Mouse (Mus musculus): ENCODE data around the gene Mpp3. TPM values are rescaled to one million over a fixed set of nuclear protein-coding genes. Genes with fewer than 3 reads are reported as not detected.
A peak's percentile ranks its signal among the peaks of the same experiment; 100 is the strongest.

Gene Mpp3
- 3.5 and 4.2 TPM in 2 replicates for polyA plus RNA-seq (2015; fragmentation: Nextera tagmentation; extraction: Ambion mirVana)

DNA sequence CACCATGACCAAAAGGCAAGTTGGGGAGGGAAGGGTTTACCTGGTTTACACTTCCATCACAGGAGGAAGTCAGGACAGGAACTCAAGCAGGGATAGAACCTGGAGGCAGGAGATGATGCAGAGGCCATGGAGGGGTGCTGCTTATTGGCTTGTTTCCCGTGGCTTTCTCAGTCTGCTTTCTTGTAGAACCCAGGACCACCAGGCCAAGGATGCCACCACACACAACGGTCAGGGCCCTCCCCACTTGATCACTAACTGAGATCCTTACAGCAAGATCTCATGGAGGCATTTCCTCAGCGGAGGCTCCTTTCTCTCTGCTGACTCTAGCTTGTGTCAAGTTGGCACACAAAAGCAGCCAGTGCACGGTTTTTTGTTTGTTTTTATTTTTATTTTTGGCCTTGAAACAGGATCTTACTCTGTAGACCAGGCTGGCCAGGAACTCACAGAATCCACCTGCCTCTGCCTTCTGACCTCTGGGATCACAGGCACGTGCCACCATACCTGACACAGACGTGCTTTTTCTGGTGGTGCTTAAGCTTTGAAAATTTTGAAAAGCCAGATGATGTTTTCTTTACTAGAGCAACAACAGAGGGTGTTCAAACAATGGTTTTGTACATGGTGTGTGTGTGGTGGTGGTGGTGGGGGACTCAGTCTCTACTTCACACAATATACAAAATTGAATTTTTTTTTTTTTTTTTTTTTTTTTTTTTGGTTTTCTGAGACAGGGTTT is at the start of gene Mpp3:
Mpp3 (minus strand) TSS at position 375 of the 730 bp plus-strand sequence.
- 74% methylated on average over 6 of the region's 6 CpGs for WGBS
- H3K4me3 ChIP-seq (replicated peaks; ENCODE audit: low read depth, low read length), result peak within 1 kb of the TSS; percentile 64; the same call in 1 of the 2 replicates
- H3K4me2 ChIP-seq (ENCODE audit: low read length), result peak within 1 kb of the TSS; percentile 80
- H3K27ac ChIP-seq, result no peak within 1 kb of the TSS; the same call in 1 of the 2 replicates
- no peak within 1 kb of the TSS; the same call in 1 of the 2 replicates for H3K9ac ChIP-seq (ENCODE audit: low read depth, low read length)
- H3K36me3 ChIP-seq (ENCODE audit: insufficient read depth, low read length), result no peaks in the 10 kb centered on the region
- no peak for DNase-seq (ENCODE audit: low spot score)
- ATAC-seq (replicated peaks; ENCODE audit: low FRiP score, low read depth), result no peak
- no peak for TF ChIP-seq CTCF (IDR thresholded peaks at IDR 0.05; ENCODE audit: low read depth)
- H3K9me3 ChIP-seq (replicated peaks; ENCODE audit: low read length), result no peaks in the 10 kb centered on the region
- H3K4me1 ChIP-seq (replicated peaks; ENCODE audit: insufficient read depth, low read length), result 0 out of 2 replicates have a peak, but pooled peaks cover 4% of the 10 kb centered on the region
- H3K27me3 ChIP-seq (ENCODE audit: insufficient read depth, low read length), result no peaks in the 10 kb centered on the region

DNA sequence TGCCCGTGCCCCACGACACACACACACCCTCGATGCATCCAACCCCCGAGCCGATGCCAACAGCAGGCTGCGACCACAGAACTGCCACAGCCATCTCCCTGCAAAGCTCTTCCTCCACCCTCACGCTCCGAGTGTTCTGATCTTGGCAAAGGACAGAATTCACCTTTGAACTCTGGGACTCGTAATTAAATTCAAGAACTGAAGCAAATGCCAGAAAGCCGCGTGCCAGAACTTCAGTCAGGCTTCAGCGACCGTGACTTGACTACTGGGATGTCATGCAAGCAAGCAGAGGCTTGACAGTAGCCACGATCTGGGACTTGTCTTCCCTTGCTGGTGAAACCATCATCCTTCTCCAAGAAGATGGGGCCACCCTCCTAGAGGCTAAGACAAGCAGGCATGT is 45.5 kb upstream of the Mpp3 start:
- DNase-seq (ENCODE audit: low spot score), result no peak
- ATAC-seq (replicated peaks; ENCODE audit: low FRiP score, low read depth), result no peak

DNA sequence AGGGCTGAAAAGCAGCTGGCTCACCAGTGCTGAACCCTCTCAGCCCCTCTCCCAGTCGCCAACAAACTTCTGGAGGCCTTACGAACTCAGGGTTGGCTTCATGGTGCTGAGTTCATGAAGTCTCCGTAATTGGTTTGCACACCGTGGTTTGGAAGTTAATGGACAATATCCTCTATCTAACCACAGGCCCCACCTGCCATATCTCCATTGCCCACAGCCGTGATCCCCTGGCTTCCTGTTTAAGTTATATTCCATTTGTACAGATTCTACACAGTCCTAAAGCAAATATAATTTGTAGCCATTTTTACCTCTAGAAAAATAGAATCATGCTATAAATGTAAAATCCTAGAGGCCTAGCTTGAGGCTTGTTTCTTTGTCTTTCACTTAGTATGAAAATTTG is 44.5 kb upstream of the Mpp3 start:
- no peaks in the 10 kb centered on the region for H3K9me3 ChIP-seq (replicated peaks; ENCODE audit: low read length)
- no peak overlapping the region for H3K9ac ChIP-seq (ENCODE audit: low read depth, low read length)
- 84% methylated on average over 5 of the region's 5 CpGs for WGBS
- no peaks in the 10 kb centered on the region; the same call in 1 of the 2 replicates for H3K4me1 ChIP-seq (replicated peaks; ENCODE audit: insufficient read depth, low read length)
- H3K4me3 ChIP-seq (replicated peaks; ENCODE audit: low read depth, low read length), result no peak overlapping the region
- DNase-seq (ENCODE audit: low spot score), result no peak
- TF ChIP-seq CTCF (IDR thresholded peaks at IDR 0.05; ENCODE audit: low read depth), result no peak
- peaks cover 5% of the 10 kb centered on the region; the same call in 1 of the 2 replicates for H3K27me3 ChIP-seq (ENCODE audit: insufficient read depth, low read length)
- no peak for ATAC-seq (replicated peaks; ENCODE audit: low FRiP score, low read depth)
- no peak overlapping the region for H3K4me2 ChIP-seq (ENCODE audit: low read length)
- H3K27ac ChIP-seq, result no peak overlapping the region
- H3K36me3 ChIP-seq (ENCODE audit: insufficient read depth, low read length), result no peaks in the 10 kb centered on the region

More for the DNA sequence above, 45.5 kb upstream of the Mpp3 start:
- H3K9ac ChIP-seq (ENCODE audit: low read depth, low read length), result no peak overlapping the region
- H3K4me2 ChIP-seq (ENCODE audit: low read length), result no peak overlapping the region
- no peak overlapping the region for H3K27ac ChIP-seq
- TF ChIP-seq CTCF (IDR thresholded peaks at IDR 0.05; ENCODE audit: low read depth), result no peak
- no peaks in the 10 kb centered on the region for H3K9me3 ChIP-seq (replicated peaks; ENCODE audit: low read length)
- no peaks in the 10 kb centered on the region for H3K36me3 ChIP-seq (ENCODE audit: insufficient read depth, low read length)
- 56% methylated on average over 14 of the region's 14 CpGs for WGBS
- peaks cover 5% of the 10 kb centered on the region; the same call in 1 of the 2 replicates for H3K27me3 ChIP-seq (ENCODE audit: insufficient read depth, low read length)
- H3K4me1 ChIP-seq (replicated peaks; ENCODE audit: insufficient read depth, low read length), result no peaks in the 10 kb centered on the region; the same call in 1 of the 2 replicates
- no peak overlapping the region for H3K4me3 ChIP-seq (replicated peaks; ENCODE audit: low read depth, low read length)

GRCm38 (mm10) chr11:102070426-102070825 is 42.2 kb upstream of the Mpp3 start:
- Histone ChIP-seq H3K9me3 (replicated peaks; ENCODE audit: low read length) (no peaks in the 10 kb centered on the region), H3K27me3 (ENCODE audit: insufficient read depth, low read length) (peaks cover 5% of the 10 kb centered on the region; the same call in 1 of the 2 replicates), H3K36me3 (ENCODE audit: insufficient read depth, low read length) (no peaks in the 10 kb centered on the region), H3K4me1 (replicated peaks; ENCODE audit: insufficient read depth, low read length) (peaks cover 3% of the 10 kb centered on the region; the same call in 1 of the 2 replicates), H3K4me3 (replicated peaks; ENCODE audit: low read depth, low read length) (no peak overlapping the region), H3K9ac (ENCODE audit: low read depth, low read length) (no peak overlapping the region), H3K4me2 (ENCODE audit: low read length) (0 out of 2 replicates have a peak overlapping the region, but pooled peaks have one; percentile 3), H3K27ac (no peak overlapping the region)
- DNase-seq (ENCODE audit: low spot score) (no peak), ATAC-seq (replicated peaks; ENCODE audit: low FRiP score, low read depth) (no peak)
- TF ChIP-seq CTCF (IDR thresholded peaks at IDR 0.05; ENCODE audit: low read depth), result no peak
- WGBS, result 3% methylated on average over 13 of the region's 13 CpGs

GRCm38 (mm10) chr11:102069633-102070032 is 41.4 kb upstream of the Mpp3 start:
- WGBS, result 48% methylated on average over 11 of the region's 11 CpGs
- Histone ChIP-seq H3K36me3 (ENCODE audit: insufficient read depth, low read length) (no peaks in the 10 kb centered on the region), H3K9ac (ENCODE audit: low read depth, low read length) (no peak overlapping the region), H3K27me3 (ENCODE audit: insufficient read depth, low read length) (peaks cover 5% of the 10 kb centered on the region; the same call in 1 of the 2 replicates), H3K9me3 (replicated peaks; ENCODE audit: low read length) (no peaks in the 10 kb centered on the region), H3K4me1 (replicated peaks; ENCODE audit: insufficient read depth, low read length) (peaks cover 3% of the 10 kb centered on the region; the same call in 1 of the 2 replicates), H3K27ac (no peak overlapping the region), H3K4me2 (ENCODE audit: low read length) (no peak overlapping the region), H3K4me3 (replicated peaks; ENCODE audit: low read depth, low read length) (no peak overlapping the region)
- no peak for TF ChIP-seq CTCF (IDR thresholded peaks at IDR 0.05; ENCODE audit: low read depth)
- no peak for DNase-seq (ENCODE audit: low spot score)
- ATAC-seq (replicated peaks; ENCODE audit: low FRiP score, low read depth), result no peak

DNA sequence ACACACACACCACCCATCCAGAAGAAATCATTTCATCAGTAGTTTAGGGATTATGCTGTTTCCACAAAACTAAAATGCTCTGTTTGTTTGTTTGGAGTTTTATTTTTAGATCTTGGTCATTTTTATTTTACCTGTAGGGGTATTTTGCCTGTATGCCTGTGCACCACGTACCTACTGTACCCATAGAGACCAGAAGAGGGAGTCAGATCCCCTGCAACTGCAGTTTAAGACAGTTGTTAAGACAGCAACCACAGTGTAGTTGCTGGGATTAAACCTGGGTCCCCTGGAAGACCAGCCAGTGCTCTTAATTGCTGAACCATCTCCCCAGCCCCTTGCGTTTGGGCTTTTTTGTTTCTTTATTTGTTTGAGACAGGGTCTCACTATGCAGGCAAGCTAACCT is 40.7 kb upstream of the Mpp3 start:
- Histone ChIP-seq H3K27ac (no peak overlapping the region), H3K9me3 (replicated peaks; ENCODE audit: low read length) (no peaks in the 10 kb centered on the region), H3K27me3 (ENCODE audit: insufficient read depth, low read length) (peaks cover 5% of the 10 kb centered on the region; the same call in 1 of the 2 replicates), H3K36me3 (ENCODE audit: insufficient read depth, low read length) (no peaks in the 10 kb centered on the region), H3K4me1 (replicated peaks; ENCODE audit: insufficient read depth, low read length) (peaks cover 3% of the 10 kb centered on the region; the same call in 1 of the 2 replicates), H3K9ac (ENCODE audit: low read depth, low read length) (no peak overlapping the region), H3K4me2 (ENCODE audit: low read length) (no peak overlapping the region), H3K4me3 (replicated peaks; ENCODE audit: low read depth, low read length) (no peak overlapping the region)
- peak; percentile 65 for TF ChIP-seq CTCF (IDR thresholded peaks at IDR 0.05; ENCODE audit: low read depth)
- ATAC-seq (replicated peaks; ENCODE audit: low FRiP score, low read depth) (no peak), DNase-seq (ENCODE audit: low spot score) (peak; percentile 32)
- WGBS, result 46% methylated on average over 2 of the region's 2 CpGs
